In genomic region chr13:112720078-112720736, GRCm38 (mm10) we compare ENCODE assay signal across 32 mouse cellular contexts. TPM values are rescaled to one million over a fixed set of nuclear protein-coding genes. Genes with fewer than 3 reads are reported as not detected.
DNase-seq lines count a peak whose midpoint lies in the region; ATAC-seq and TF ChIP-seq lines count a peak whose summit lies in the region.
"Had no signal": no experiment of that assay in that cellular context is flagged by ENCODE, and none has a peak within 500 bp of the region (broad histone marks: within the 10 kb centered on the region; RNA-seq: fewer than 3 reads in every experiment).

No protein-coding gene starts in this region.

- H3K27me3 ChIP-seq in kidney, embryonic 16.5 days (ENCODE audit: insufficient read depth, low read length), result no peaks in the 10 kb centered on the region
- no peaks in the 10 kb centered on the region for H3K27me3 ChIP-seq in kidney, adult 2 months (replicated peaks; ENCODE audit: control insufficient read depth, insufficient read depth, low read length)
- H3K27me3 ChIP-seq in midbrain, embryonic 11.5 days (ENCODE audit: control insufficient read depth, insufficient read depth, low read length), result no peaks in the 10 kb centered on the region
- no peaks in the 10 kb centered on the region for H3K27me3 ChIP-seq in midbrain, embryonic 16.5 days (ENCODE audit: control insufficient read depth, insufficient read depth, low read depth, low read length)
- H3K27me3 ChIP-seq: CH12.LX; embryonic facial prominence, embryonic 15.5 days; forebrain, embryonic 13.5 days; heart, embryonic 12.5 days; heart, embryonic 15.5 days; hindbrain, embryonic 13.5 days; Patski had no signal

- intact Hi-C loops in gastrocnemius, adult 2 months (cut with DNase I), result no loop called here

- H3K4me1 ChIP-seq in kidney, embryonic 16.5 days (ENCODE audit: insufficient read depth, low read length), result peaks cover 34% of the 10 kb centered on the region
- H3K4me1 ChIP-seq in kidney, adult 2 months (ENCODE audit: control insufficient read depth, insufficient read depth, low read length), result no peaks in the 10 kb centered on the region
- peaks cover 7% of the 10 kb centered on the region; the same call in 1 of the 2 replicates for H3K4me1 ChIP-seq in midbrain, embryonic 11.5 days (ENCODE audit: control insufficient read depth, insufficient read depth, low read length)
- H3K4me1 ChIP-seq in midbrain, embryonic 16.5 days (ENCODE audit: control insufficient read depth, insufficient read depth, low read length), result 0 out of 2 replicates have a peak, but pooled peaks cover 5% of the 10 kb centered on the region
- H3K4me1 ChIP-seq: heart, embryonic 15.5 days had no signal

- 55% methylated on average over 15 of the region's 15 CpGs for WGBS in kidney, embryonic 16.5 days
- 75% methylated on average over 15 of the region's 15 CpGs for WGBS in kidney, adult 2 months
- 91% methylated on average over 15 of the region's 15 CpGs for WGBS in midbrain, embryonic 11.5 days
- WGBS in midbrain, embryonic 16.5 days, result 95% methylated on average over 15 of the region's 15 CpGs

- H3K4me3 ChIP-seq in gastrocnemius, adult 2 months, result no peak overlapping the region
- no peak overlapping the region for H3K4me3 ChIP-seq in kidney, embryonic 16.5 days (ENCODE audit: low read length)
- no peak overlapping the region for H3K4me3 ChIP-seq in kidney, adult 2 months (ENCODE audit: insufficient read depth, low read depth, low read length)
- H3K4me3 ChIP-seq in midbrain, embryonic 11.5 days (ENCODE audit: low read depth, low read length), result no peak overlapping the region
- H3K4me3 ChIP-seq in midbrain, embryonic 16.5 days (ENCODE audit: low read depth, low read length), result no peak overlapping the region
- H3K4me3 ChIP-seq: embryonic facial prominence, embryonic 15.5 days; erythroblast, embryonic 14.5 days; forebrain, embryonic 10.5 days; forebrain, embryonic 13.5 days; heart, embryonic 12.5 days; heart, embryonic 15.5 days; hindbrain, embryonic 10.5 days; hindbrain, embryonic 13.5 days had no signal

- H3K4me2 ChIP-seq in kidney, embryonic 16.5 days (replicated peaks; ENCODE audit: low read depth, low read length), result no peak overlapping the region
- H3K4me2 ChIP-seq in midbrain, embryonic 11.5 days, result no peak overlapping the region
- H3K4me2 ChIP-seq in midbrain, embryonic 16.5 days (ENCODE audit: low read length), result no peak overlapping the region
- H3K4me2 ChIP-seq: embryonic facial prominence, embryonic 15.5 days; forebrain, embryonic 13.5 days; heart, embryonic 12.5 days; heart, embryonic 15.5 days; hindbrain, embryonic 13.5 days had no signal

- ATAC-seq in kidney, embryonic 16.5 days (ENCODE audit: low FRiP score, low TSS enrichment), result peak; percentile 80
- no peak for ATAC-seq in midbrain, embryonic 11.5 days (ENCODE audit: low FRiP score)
- ATAC-seq in midbrain, embryonic 16.5 days, result no peak
- ATAC-seq: forebrain, embryonic 13.5 days; forebrain, embryonic 16.5 days; hindbrain, embryonic 16.5 days; Patski had no signal

- H3K9ac ChIP-seq in kidney, embryonic 16.5 days (replicated peaks; ENCODE audit: low read length), result no peak overlapping the region
- no peak overlapping the region for H3K9ac ChIP-seq in midbrain, embryonic 11.5 days (ENCODE audit: low read length)
- no peak overlapping the region for H3K9ac ChIP-seq in midbrain, embryonic 16.5 days (ENCODE audit: low read depth, low read length)
- H3K9ac ChIP-seq: embryonic facial prominence, embryonic 15.5 days; forebrain, embryonic 13.5 days; heart, embryonic 12.5 days; heart, embryonic 15.5 days; hindbrain, embryonic 13.5 days had no signal

- H3K9me3 ChIP-seq in kidney, embryonic 16.5 days (ENCODE audit: low read length), result no peaks in the 10 kb centered on the region
- H3K9me3 ChIP-seq in midbrain, embryonic 11.5 days (ENCODE audit: control insufficient read depth, low read length), result no peaks in the 10 kb centered on the region
- no peaks in the 10 kb centered on the region for H3K9me3 ChIP-seq in midbrain, embryonic 16.5 days (replicated peaks; ENCODE audit: control insufficient read depth, low read length, poor library complexity, severe bottlenecking)
- H3K9me3 ChIP-seq: embryonic facial prominence, embryonic 15.5 days; forebrain, embryonic 10.5 days; forebrain, embryonic 13.5 days; G1E; heart, embryonic 12.5 days; heart, embryonic 15.5 days; hindbrain, embryonic 10.5 days; hindbrain, embryonic 13.5 days had no signal

- H3K36me3 ChIP-seq in kidney, embryonic 16.5 days (ENCODE audit: insufficient read depth, low read length), result no peaks in the 10 kb centered on the region
- H3K36me3 ChIP-seq in kidney, adult 2 months (ENCODE audit: control insufficient read depth, insufficient read depth, low read length), result no peaks in the 10 kb centered on the region
- H3K36me3 ChIP-seq in midbrain, embryonic 11.5 days (ENCODE audit: control insufficient read depth, insufficient read depth, low read length), result no peaks in the 10 kb centered on the region
- H3K36me3 ChIP-seq in midbrain, embryonic 16.5 days (ENCODE audit: control insufficient read depth, insufficient read depth, low read length), result peaks cover 4% of the 10 kb centered on the region; the same call in 1 of the 2 replicates
- H3K36me3 ChIP-seq: embryonic facial prominence, embryonic 15.5 days; forebrain, embryonic 10.5 days; heart, embryonic 15.5 days had no signal

- no peak for TF ChIP-seq CTCF in gastrocnemius, adult 2 months (IDR thresholded peaks at IDR 0.05)
- TF ChIP-seq CTCF in kidney, adult 2 months (conservative IDR thresholded peaks at IDR 0.05; ENCODE audit: insufficient read depth, insufficient read length, low read depth, low read length), result no peak

- peak overlapping the region; percentile 21; the same call in 1 of the 2 replicates for H3K27ac ChIP-seq in gastrocnemius, adult 2 months
- no peak overlapping the region for H3K27ac ChIP-seq in kidney, embryonic 16.5 days (ENCODE audit: low read length)
- no peak overlapping the region for H3K27ac ChIP-seq in kidney, adult 2 months (ENCODE audit: insufficient read depth, low read depth, low read length)
- H3K27ac ChIP-seq in midbrain, embryonic 11.5 days (ENCODE audit: low read depth, low read length), result no peak overlapping the region
- no peak overlapping the region for H3K27ac ChIP-seq in midbrain, embryonic 16.5 days (ENCODE audit: low read length)
- H3K27ac ChIP-seq: embryonic facial prominence, embryonic 15.5 days; forebrain, embryonic 10.5 days; forebrain, embryonic 13.5 days; heart, embryonic 15.5 days; hindbrain, embryonic 10.5 days; hindbrain, embryonic 13.5 days had no signal

- no peak for DNase-seq in gastrocnemius, adult 2 months
- DNase-seq in gastrocnemius, adult 8-10 months (ENCODE audit: low spot score in 2 of 2), result no peak
- no peak for DNase-seq in kidney, adult 2 months
- peak; percentile 73 for DNase-seq in midbrain, embryonic 11.5 days (ENCODE audit: low spot score, missing footprints)
- DNase-seq in adrenal gland, adult 8-10 months, result no peak
- DNase-seq: adrenal gland, adult 2 months; adrenal gland, postnatal 25 days; B cell, adult 2 months; cerebellum, adult 11-12 months; cerebellum, adult 8-10 months; cerebellum, postnatal 10 days; cerebellum, postnatal 36 days; embryo, embryonic 11 days; gastrocnemius, postnatal 25 days; heart, adult 18-20 months; heart, postnatal 10 days; heart, postnatal 36 days had no signal

- no peak for TF ChIP-seq POLR2A in kidney, adult 2 months (IDR thresholded peaks at IDR 0.05; ENCODE audit: low read depth, low read length)

RNA-seq across cellular contexts. Expression of gene Slc38a9, which starts 59.7 kb away (rescaled TPM):
- 1 to 10 TPM; 6.9 to 8.1 TPM for total RNA-seq in gastrocnemius, adult 2 months (2021)
- total RNA-seq in gastrocnemius, adult 8-10 months (2022), result 1 to 10 TPM; 4.8 to 5.7 (median 5.3) TPM
- 17.7 and 18.4 TPM in 2 replicates for polyA plus RNA-seq in kidney, embryonic 16.5 days (2015; fragmentation: Nextera tagmentation; extraction: Ambion mirVana)
- 7.1 and 8.2 TPM in 2 replicates for polyA plus RNA-seq in kidney, adult 2 months (2012; rRNA removed)
- polyA plus RNA-seq in midbrain, embryonic 11.5 days (2014; fragmentation: Nextera tagmentation; extraction: Ambion mirVana), result 19.8 and 20.2 TPM in 2 replicates
- polyA plus RNA-seq in midbrain, embryonic 16.5 days (2015; fragmentation: Nextera tagmentation; extraction: Ambion mirVana), result 26.3 and 27.3 TPM in 2 replicates
- 10 to 100 TPM; 27.8 to 39.4 (median 36.0) TPM for total RNA-seq in adrenal gland, adult 8-10 months (2022)
